Mouse (Mus musculus) ES-Bruce4 (cell line): ENCODE measurements around the gene Tekt2. TPM values are rescaled to one million over a fixed set of nuclear protein-coding genes. Genes with fewer than 3 reads are reported as not detected.
A peak's percentile ranks its signal among the peaks of the same experiment; 100 is the strongest.

ENCODE experiments used
- H3K27ac ChIP-seq: 2 replicates; pipeline ENCODE4 v1.5.1; 2012; ENCODE audit warnings: low read length, inconsistent platforms; ENCODE audit not compliant: insufficient read depth
- H3K27me3 ChIP-seq: 2 replicates; pipeline ENCODE4 v1.6.1; 2012; ENCODE audit warnings: mild to moderate bottlenecking, low read length, inconsistent platforms; ENCODE audit not compliant: control insufficient read depth, poor library complexity, insufficient read depth, severe bottlenecking
- H3K36me3 ChIP-seq: 2 replicates; pipeline ENCODE4 v1.6.1; 2012; ENCODE audit warnings: inconsistent platforms, mild to moderate bottlenecking, low read length, moderate library complexity; ENCODE audit not compliant: control insufficient read depth, poor library complexity, insufficient read depth, severe bottlenecking
- H3K4me1 ChIP-seq: one replicate; pipeline ENCODE4 v1.8.1; 2011; ENCODE audit warnings: low read length; ENCODE audit not compliant: control insufficient read depth, insufficient read depth
- H3K4me3 ChIP-seq: 2 replicates; pipeline ENCODE4 v1.5.1; 2011; ENCODE audit warnings: low read depth, mild to moderate bottlenecking, low read length
- H3K9ac ChIP-seq: 2 replicates; pipeline ENCODE4 v1.6.1; 2012; ENCODE audit warnings: low read depth, mild to moderate bottlenecking, inconsistent platforms; ENCODE audit not compliant: poor library complexity, severe bottlenecking
- H3K9me3 ChIP-seq: replicated peaks from 2 replicates; pipeline ENCODE4 v1.6.1; 2012; ENCODE audit warnings: mild to moderate bottlenecking, low read length, inconsistent platforms; ENCODE audit not compliant: control insufficient read depth, poor library complexity, insufficient read depth, severe bottlenecking
- CTCF ChIP-seq: IDR thresholded peaks from one replicate; pipeline ENCODE4 v1.8.1; 2011; ENCODE audit warnings: low read depth, low read length
- EP300 ChIP-seq: IDR thresholded peaks from 2 replicates; pipeline ENCODE4 v1.6.1; 2011; ENCODE audit warnings: low read depth, low read length; ENCODE audit not compliant: insufficient read depth
- POLR2A ChIP-seq: IDR thresholded peaks from one replicate; pipeline ENCODE4 v1.8.1; 2011; ENCODE audit warnings: low read length; ENCODE audit not compliant: insufficient read depth
- polyA plus RNA-seq: library from polyadenylated mRNA; stranded (reverse); fragments of >200 nt; gene quantifications from 2 replicates; pipeline ENCODE4 v1.2.4, GENCODE M21; 2011; ENCODE audit warnings: low read depth; ENCODE audit not compliant: missing spikeins, insufficient read depth, insufficient read length

Gene Tekt2
- polyA plus RNA-seq, 1 experiment = 5.9 TPM

- peaks cover 11% of the 10 kb centered on the region; the same call in 1 of the 2 replicates for H3K27me3 ChIP-seq
- no peaks in the 10 kb centered on the region for H3K4me1 ChIP-seq
- H3K9me3 ChIP-seq = no peaks in the 10 kb centered on the region
- no peak overlapping the region for H3K9ac ChIP-seq
- H3K36me3 ChIP-seq = no peaks in the 10 kb centered on the region
- no peak overlapping the region for H3K27ac ChIP-seq
- TF ChIP-seq POLR2A = no peak
- TF ChIP-seq CTCF = no peak
- no peak for TF ChIP-seq EP300
- no peak overlapping the region for H3K4me3 ChIP-seq
Measured at GRCm38 (mm10) chr4:126283582-126283981, 41.9 kb downstream of the Tekt2 start.

- no peaks in the 10 kb centered on the region for H3K9me3 ChIP-seq
- no peaks in the 10 kb centered on the region for H3K4me1 ChIP-seq
- H3K27me3 ChIP-seq = peaks cover 9% of the 10 kb centered on the region; the same call in 1 of the 2 replicates
- no peak overlapping the region for H3K9ac ChIP-seq
- no peak overlapping the region for H3K27ac ChIP-seq
- no peaks in the 10 kb centered on the region for H3K36me3 ChIP-seq
- TF ChIP-seq POLR2A = no peak
- H3K4me3 ChIP-seq = no peak overlapping the region
Measured at GRCm38 (mm10) chr4:126281706-126282105, 43.8 kb downstream of the Tekt2 start.

GRCm38 (mm10) chr4:126278961-126279360 is 46.5 kb downstream of the Tekt2 start:
- TF ChIP-seq EP300 (no peak), CTCF (no peak), POLR2A (peak; percentile 26)
- no peaks in the 10 kb centered on the region for H3K4me1 ChIP-seq
- peak overlapping the region; percentile 31 for H3K4me3 ChIP-seq
- H3K27me3 ChIP-seq = no peaks in the 10 kb centered on the region
- peak overlapping the region; percentile 9; the same call in 1 of the 2 replicates for H3K9ac ChIP-seq
- no peaks in the 10 kb centered on the region for H3K9me3 ChIP-seq
- H3K36me3 ChIP-seq = no peaks in the 10 kb centered on the region
- no peak overlapping the region for H3K27ac ChIP-seq

- Histone ChIP-seq H3K27me3 (no peaks in the 10 kb centered on the region), H3K36me3 (no peaks in the 10 kb centered on the region), H3K9ac (peak overlapping the region; percentile 9; the same call in 1 of the 2 replicates), H3K9me3 (no peaks in the 10 kb centered on the region), H3K27ac (no peak overlapping the region), H3K4me1 (no peaks in the 10 kb centered on the region), H3K4me3 (peak overlapping the region; percentile 31)
- TF ChIP-seq EP300 (no peak), POLR2A (no peak), CTCF (no peak)
Measured at GRCm38 (mm10) chr4:126278565-126278915, 46.9 kb downstream of the Tekt2 start.

- H3K27ac ChIP-seq = no peak overlapping the region; the same call in 1 of the 2 replicates
- H3K4me3 ChIP-seq = peak overlapping the region; percentile 31
- H3K36me3 ChIP-seq = no peaks in the 10 kb centered on the region
- peak overlapping the region; percentile 9; the same call in 1 of the 2 replicates for H3K9ac ChIP-seq
- no peaks in the 10 kb centered on the region for H3K4me1 ChIP-seq
- no peaks in the 10 kb centered on the region for H3K9me3 ChIP-seq
- no peaks in the 10 kb centered on the region for H3K27me3 ChIP-seq
- 0 out of 2 replicates have a peak, but pooled peaks have one; percentile 39 for TF ChIP-seq EP300
- no peak for TF ChIP-seq POLR2A
- peak; percentile 86 for TF ChIP-seq CTCF
Measured at GRCm38 (mm10) chr4:126277906-126278564, 47.5 kb downstream of the Tekt2 start.

GRCm38 (mm10) chr4:126275681-126276131 is 49.8 kb downstream of the Tekt2 start:
- H3K27ac ChIP-seq = no peak overlapping the region
- no peak overlapping the region for H3K4me3 ChIP-seq
- H3K36me3 ChIP-seq = no peaks in the 10 kb centered on the region
- no peaks in the 10 kb centered on the region for H3K4me1 ChIP-seq
- H3K27me3 ChIP-seq = no peaks in the 10 kb centered on the region
- H3K9me3 ChIP-seq = no peaks in the 10 kb centered on the region
- H3K9ac ChIP-seq = no peak overlapping the region
- TF ChIP-seq CTCF (no peak), POLR2A (no peak), EP300 (no peak)
